Mouse (Mus musculus) midbrain, embryonic 13.5 days (tissue): ENCODE results near the gene Gm17078. TPM values are rescaled to one million over a fixed set of nuclear protein-coding genes. Genes with fewer than 3 reads are reported as not detected.
"Not testable (repeated sequence)": the region's sequence is repeated elsewhere in the genome, so short reads cannot be mapped to it uniquely, and the experiment has no call there.

Experiments used
- ATAC-seq: fragments of 200-750 bp; cut with Nextera tagmentation; 2 replicates; pipeline ENCODE4 v1.8.0; 2017; ENCODE audit warnings: mild to moderate bottlenecking, moderate TSS enrichment, moderate library complexity
- H3K27ac ChIP-seq: fragments of 300-500 bp; sonication (generic); 2 replicates; pipeline ENCODE4 v1.5.1; 2015; ENCODE audit warnings: inconsistent platforms, mild to moderate bottlenecking, moderate library complexity
- H3K27me3 ChIP-seq: fragments of 300-500 bp; sonication (generic); 2 replicates; pipeline ENCODE4 v1.6.1; 2015; ENCODE audit warnings: mild to moderate bottlenecking, inconsistent platforms
- H3K36me3 ChIP-seq: fragments of 300-500 bp; sonication (generic); 2 replicates; pipeline ENCODE4 v1.6.1; 2015; ENCODE audit warnings: mild to moderate bottlenecking, inconsistent platforms
- H3K4me1 ChIP-seq: fragments of 300-500 bp; sonication (generic); replicated peaks from 2 replicates; pipeline ENCODE4 v1.6.1; 2015; ENCODE audit warnings: inconsistent platforms
- H3K4me2 ChIP-seq: fragments of 300-500 bp; sonication (generic); replicated peaks from 2 replicates; pipeline ENCODE4 v1.6.1; 2015; ENCODE audit warnings: moderate library complexity, mild to moderate bottlenecking, inconsistent platforms
- H3K4me3 ChIP-seq: fragments of 300-500 bp; sonication (generic); replicated peaks from 2 replicates; pipeline ENCODE4 v1.5.1; 2015; ENCODE audit warnings: mild to moderate bottlenecking, inconsistent platforms
- H3K9ac ChIP-seq: fragments of 300-500 bp; sonication (generic); replicated peaks from 2 replicates; pipeline ENCODE4 v1.6.1; 2015; ENCODE audit warnings: mild to moderate bottlenecking, inconsistent platforms
- H3K9me3 ChIP-seq: fragments of 300-500 bp; sonication (generic); 2 replicates; pipeline ENCODE4 v1.6.1; 2016; ENCODE audit warnings: mild to moderate bottlenecking, inconsistent platforms
- WGBS: fragments of 180-500 bp; shearing (Covaris S2); methylation state at CpG from one replicate; pipeline ENCODE4 v1.1.7; 2015; 5-methylcytosine and 5-hydroxymethylcytosine counted together
- polyA plus RNA-seq: library from polyadenylated mRNA; unstranded; fragments of >200 nt; fragmentation: Nextera tagmentation; extraction: Ambion mirVana; gene quantifications from 2 replicates; pipeline ENCODE4 v1.2.1, GENCODE M21; 2015

Gene Gm17078
- polyA plus RNA-seq = not detected in 2 replicates

DNA sequence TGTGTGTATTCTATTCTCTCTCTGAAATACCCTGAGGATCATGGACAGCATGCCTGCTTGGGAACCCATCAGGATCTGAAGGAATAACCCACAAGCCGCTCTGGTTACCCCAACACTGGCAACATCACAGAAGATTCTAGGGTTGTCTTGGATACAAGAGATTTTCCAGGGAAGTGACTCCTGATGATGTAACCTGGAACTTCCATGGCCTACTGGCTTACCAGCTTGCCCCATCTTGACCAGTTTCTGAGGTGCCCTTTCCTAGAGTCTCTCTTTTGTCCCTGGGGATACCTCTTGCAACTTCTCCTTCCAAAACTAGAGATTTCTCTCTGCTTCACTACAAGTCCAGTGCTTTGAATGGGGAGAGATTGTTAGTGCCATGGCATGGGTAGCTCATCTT, at the start of gene Gm17078:
TSS of gene Gm17078 (minus strand) at position 101 of the 400 bp plus-strand sequence.
- Histone ChIP-seq H3K27ac (no peak within 1 kb of the TSS), H3K9me3 (no peaks in the 10 kb centered on the region), H3K4me1 (no peaks in the 10 kb centered on the region), H3K4me3 (no peak within 1 kb of the TSS), H3K27me3 (no peaks in the 10 kb centered on the region), H3K4me2 (no peak within 1 kb of the TSS), H3K36me3 (no peaks in the 10 kb centered on the region), H3K9ac (no peak within 1 kb of the TSS)
- WGBS = 88% methylated on average over 1 of the region's 1 CpGs
- no peak for ATAC-seq

GRCm38 (mm10) chr14:51635566-51635965, 24.5 kb upstream of the Gm17078 start, which contains the start of gene Gm4181:
Gene Gm4181, minus strand, starts transcription at chr14:51635666.
- not testable (repeated sequence) for H3K27ac ChIP-seq, H3K4me3 ChIP-seq, H3K9ac ChIP-seq, H3K4me1 ChIP-seq, H3K36me3 ChIP-seq, H3K27me3 ChIP-seq, ATAC-seq, H3K4me2 ChIP-seq, H3K9me3 ChIP-seq
- 100% methylated on average over 1 of the region's 1 CpGs for WGBS

DNA sequence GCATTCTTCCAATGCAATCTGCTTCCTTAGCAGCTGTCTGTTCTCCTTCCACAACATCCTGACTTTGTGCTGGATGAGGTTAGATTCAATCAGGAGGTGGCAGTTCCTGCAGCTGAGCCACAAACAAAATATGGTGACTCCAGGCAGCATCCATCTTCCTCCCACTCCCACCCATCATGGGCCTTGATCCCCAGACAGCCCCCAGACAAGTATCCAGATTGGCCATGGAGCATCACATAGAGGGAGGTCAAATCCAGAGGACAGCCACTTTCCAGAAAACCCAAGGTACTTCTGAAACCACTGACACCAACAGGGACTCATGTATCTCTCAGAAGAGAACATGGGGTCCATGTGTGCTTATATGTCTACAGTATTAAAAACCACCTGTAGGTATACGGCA, 21.3 kb upstream of the Gm17078 start:
- not testable (repeated sequence) for H3K36me3 ChIP-seq, H3K27me3 ChIP-seq

GRCm38 (mm10) chr14:51592039-51592438, 19.1 kb downstream of the Gm17078 start, which contains the start of gene Gm17174:
Gene Gm17174, minus strand, starts transcription at chr14:51592139.
- not testable (repeated sequence) for H3K9ac ChIP-seq, H3K4me3 ChIP-seq, ATAC-seq, H3K4me2 ChIP-seq, H3K27me3 ChIP-seq, H3K9me3 ChIP-seq, H3K36me3 ChIP-seq, H3K4me1 ChIP-seq, H3K27ac ChIP-seq
- 93% methylated on average over 4 of the region's 4 CpGs for WGBS

More for the DNA sequence above, 21.3 kb upstream of the Gm17078 start:
- H3K4me3 ChIP-seq, H3K9ac ChIP-seq, H3K27ac ChIP-seq, ATAC-seq, H3K4me1 ChIP-seq, H3K4me2 ChIP-seq, H3K9me3 ChIP-seq: not testable (repeated sequence)
- WGBS = 100% methylated on average over 1 of the region's 1 CpGs

- not testable (repeated sequence) for H3K9ac ChIP-seq, H3K4me1 ChIP-seq, H3K27ac ChIP-seq, H3K4me2 ChIP-seq, H3K36me3 ChIP-seq, H3K27me3 ChIP-seq, ATAC-seq, H3K4me3 ChIP-seq, H3K9me3 ChIP-seq
- 91% methylated on average over 2 of the region's 2 CpGs for WGBS
Measured at GRCm38 (mm10) chr14:51573963-51574362, 37.1 kb downstream of the Gm17078 start, which contains the start of gene Gm17175. Gene Gm17175, minus strand, starts transcription at chr14:51574063.

Other genes starting within 250 kb of the Gm17078 start
- not detected in 2 replicates for gene Gm7247, start 249.6 kb downstream of the Gm17078 start, polyA plus RNA-seq
- gene Vmn2r88, start 200.5 kb downstream of the Gm17078 start, polyA plus RNA-seq = not detected in 2 replicates
- not detected in 2 replicates for gene Vmn2r89, start 159.5 kb downstream of the Gm17078 start, polyA plus RNA-seq
- gene Gm5622, start 58.5 kb downstream of the Gm17078 start, polyA plus RNA-seq = not detected in 2 replicates
- gene Gm17175, start 37.2 kb downstream of the Gm17078 start, polyA plus RNA-seq = not detected in 2 replicates
- gene Gm17174, start 19.2 kb downstream of the Gm17078 start, polyA plus RNA-seq = not detected in 2 replicates
- gene Gm4181, start 24.4 kb upstream of the Gm17078 start, polyA plus RNA-seq = not detected in 2 replicates
- not detected in 2 replicates for gene Gm17079, start 84.2 kb upstream of the Gm17078 start, polyA plus RNA-seq
- gene Gm5800, start 105.9 kb upstream of the Gm17078 start, polyA plus RNA-seq = not detected in 2 replicates
- gene Ang4, start 162.3 kb upstream of the Gm17078 start, polyA plus RNA-seq = not detected in 2 replicates
- gene AY358078, start 188.7 kb upstream of the Gm17078 start, polyA plus RNA-seq = not detected in 2 replicates
- not detected in 2 replicates for gene Ear6, start 242.4 kb upstream of the Gm17078 start, polyA plus RNA-seq